Mouse (Mus musculus) E14TG2a.4 (cell line): ENCODE measurements around the gene Hid1.

Source experiments
- CTCF ChIP-seq: conservative IDR thresholded peaks from 2 replicates; pipeline ENCODE4 v1.5.1; 2014; ENCODE audit warnings: low read length
- NANOG ChIP-seq: IDR thresholded peaks from 2 replicates; pipeline ENCODE4 v1.6.1; 2014; ENCODE audit warnings: borderline replicate concordance, low read length, mixed read lengths

DNA sequence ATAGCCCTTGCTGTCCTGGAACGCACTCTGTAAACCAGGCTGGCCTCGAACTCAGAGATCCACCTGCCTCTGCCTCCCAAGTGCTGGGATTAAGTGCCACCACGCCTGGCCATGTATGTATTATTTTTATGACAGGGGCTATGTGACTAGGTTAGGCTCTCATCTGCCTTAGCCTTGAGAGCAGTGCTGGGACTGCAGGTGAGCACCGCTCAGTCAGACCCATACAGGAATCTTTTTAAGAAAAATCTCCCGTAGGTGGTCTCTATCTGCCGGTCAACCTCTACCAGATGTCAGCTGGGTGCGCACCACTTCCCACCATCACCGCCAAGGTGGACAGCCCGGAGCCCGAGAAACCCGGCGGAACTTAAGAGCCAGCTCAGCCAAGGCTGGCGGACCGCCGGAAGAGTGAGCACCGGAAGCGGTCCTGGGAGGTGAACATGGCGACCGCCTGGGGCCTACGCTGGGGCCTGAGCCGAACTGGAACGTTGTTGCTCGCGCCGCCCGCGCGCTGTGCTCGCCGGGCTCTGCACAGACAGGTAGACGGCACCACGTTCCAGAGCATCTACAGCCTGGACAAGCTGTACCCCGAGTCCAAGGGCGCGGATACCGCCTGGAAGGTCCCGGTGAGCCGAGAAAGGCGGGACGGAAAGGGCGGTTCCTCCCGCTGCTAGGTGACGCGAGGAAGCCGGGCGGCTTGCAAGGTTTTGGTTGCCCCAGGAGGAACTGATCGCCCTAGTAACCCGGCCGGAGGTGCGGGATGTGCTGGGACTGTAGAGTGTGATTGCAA lies 36.0 kb upstream of the Hid1 start, which contains the start of gene Mrpl58:
- TF ChIP-seq CTCF (no peak), NANOG (no peak)
